Mouse (Mus musculus): ENCODE measurements around the gene Actc1. TPM values are rescaled to one million over a fixed set of nuclear protein-coding genes. Genes with fewer than 3 reads are reported as not detected.

Actc1 gene
- 62.8 and 97.5 TPM in 2 replicates for polyA plus RNA-seq (2015; fragmentation: Nextera tagmentation; extraction: Ambion mirVana)

DNA sequence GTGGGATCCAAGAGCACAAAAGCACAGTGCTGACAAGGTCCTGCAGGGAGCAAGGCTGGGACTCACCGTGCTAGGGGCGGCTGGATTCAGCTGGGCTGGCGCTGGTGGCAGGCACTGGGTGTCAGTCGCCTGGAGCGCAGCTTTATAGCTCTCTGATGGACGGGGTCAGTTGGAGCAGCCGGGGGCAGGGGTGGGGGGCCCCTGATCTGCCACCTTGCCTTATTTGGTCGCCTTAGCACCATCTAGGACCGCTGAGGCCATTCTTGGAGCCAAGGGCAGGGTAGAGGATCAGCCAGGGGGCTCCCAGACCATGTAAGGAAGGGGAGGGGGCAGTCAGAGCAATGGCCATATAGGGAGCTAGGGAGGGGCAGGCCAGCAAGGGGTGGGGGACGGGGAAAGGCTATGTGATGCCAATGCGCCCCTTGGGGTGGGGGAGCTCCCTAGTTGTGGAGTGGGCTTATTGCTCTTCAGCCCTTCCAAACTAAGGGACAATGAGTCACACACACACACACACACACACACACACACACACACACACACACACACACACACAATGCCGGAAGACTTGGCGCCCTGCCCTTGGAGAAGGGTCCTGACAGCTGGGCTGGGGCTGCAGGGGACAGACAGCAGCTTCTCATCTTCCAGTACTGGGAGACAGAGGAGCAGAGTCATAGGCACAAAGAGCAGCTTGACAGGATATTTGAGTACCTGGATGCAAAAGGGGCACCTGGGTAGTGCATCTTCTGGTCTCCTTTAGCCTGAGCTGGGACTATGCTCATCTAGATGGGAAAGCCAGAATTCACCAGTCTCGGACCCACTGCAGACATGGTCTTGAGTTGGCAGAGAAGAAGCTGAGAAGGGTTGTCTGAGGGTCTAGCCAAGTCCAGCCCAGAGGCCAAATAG, at the start of gene Actc1:
TSS of gene Actc1 (minus strand) at position 853 of the 903 bp plus-strand sequence.
- H3K4me2 ChIP-seq, result no peak within 1 kb of the TSS
- H3K27ac ChIP-seq (replicated peaks), result no peak within 1 kb of the TSS
- H3K27me3 ChIP-seq, result no peaks in the 10 kb centered on the region
- no peaks in the 10 kb centered on the region for H3K9me3 ChIP-seq (replicated peaks)
- WGBS (ENCODE audit: insufficient replicate concordance), result 29% methylated on average over 13 of the region's 14 CpGs
- no peak within 1 kb of the TSS for H3K4me3 ChIP-seq (replicated peaks)
- no peak within 1 kb of the TSS for H3K9ac ChIP-seq
- H3K36me3 ChIP-seq (replicated peaks), result no peaks in the 10 kb centered on the region
- no peak for ATAC-seq (ENCODE audit: insufficient read depth)
- no peaks in the 10 kb centered on the region for H3K4me1 ChIP-seq (replicated peaks)

- 0 out of 2 replicates have a peak, but pooled peaks cover 3% of the 10 kb centered on the region for H3K4me1 ChIP-seq (replicated peaks)
- H3K27me3 ChIP-seq, result no peaks in the 10 kb centered on the region
- H3K36me3 ChIP-seq (replicated peaks), result peaks cover 72% of the 10 kb centered on the region
- H3K9ac ChIP-seq, result no peak overlapping the region
- H3K4me3 ChIP-seq (replicated peaks), result no peak overlapping the region
- WGBS (ENCODE audit: insufficient replicate concordance), result 80% methylated on average over 3 of the region's 3 CpGs
- H3K9me3 ChIP-seq (replicated peaks), result no peaks in the 10 kb centered on the region
- no peak overlapping the region for H3K4me2 ChIP-seq
- no peak overlapping the region for H3K27ac ChIP-seq (replicated peaks)
- ATAC-seq (ENCODE audit: insufficient read depth), result no peak
These were observed 49.1 kb upstream of the Actc1 start for GRCm38 (mm10) chr2:114102471-114102870.

DNA sequence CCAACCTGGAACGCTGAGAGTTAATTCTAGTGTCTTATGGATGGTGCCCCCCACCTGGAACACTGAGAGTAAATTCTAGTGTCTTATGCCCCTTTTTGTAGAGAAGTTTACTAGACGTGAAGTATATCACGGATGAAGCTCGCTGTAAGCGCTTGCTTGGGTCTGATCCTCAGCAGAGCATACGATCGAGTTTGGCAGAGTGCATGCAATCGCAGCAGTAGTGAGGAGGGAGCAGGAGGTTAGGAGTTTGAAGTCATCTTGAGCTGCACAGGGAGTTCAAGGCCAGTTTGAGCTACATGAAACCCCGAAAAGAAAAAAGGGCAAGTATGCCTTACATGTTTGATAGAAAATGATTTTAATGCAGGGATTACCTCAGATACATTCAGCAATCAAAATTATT, 47.5 kb upstream of the Actc1 start:
- peaks cover 3% of the 10 kb centered on the region; the same call in 1 of the 2 replicates for H3K4me1 ChIP-seq (replicated peaks)
- 85% methylated on average over 9 of the region's 9 CpGs for WGBS (ENCODE audit: insufficient replicate concordance)
- H3K9me3 ChIP-seq (replicated peaks), result no peaks in the 10 kb centered on the region
- no peaks in the 10 kb centered on the region for H3K27me3 ChIP-seq
- no peak overlapping the region for H3K27ac ChIP-seq (replicated peaks)
- H3K4me2 ChIP-seq, result no peak overlapping the region
- peaks cover 65% of the 10 kb centered on the region for H3K36me3 ChIP-seq (replicated peaks)
- ATAC-seq (ENCODE audit: insufficient read depth), result no peak
- H3K4me3 ChIP-seq (replicated peaks), result no peak overlapping the region
- no peak overlapping the region for H3K9ac ChIP-seq

- no peaks in the 10 kb centered on the region for H3K27me3 ChIP-seq
- H3K9me3 ChIP-seq (replicated peaks), result no peaks in the 10 kb centered on the region
- peaks cover 3% of the 10 kb centered on the region; the same call in 1 of the 2 replicates for H3K4me1 ChIP-seq (replicated peaks)
- no peak for ATAC-seq (ENCODE audit: insufficient read depth)
- H3K36me3 ChIP-seq (replicated peaks), result peaks cover 54% of the 10 kb centered on the region
- no peak overlapping the region for H3K27ac ChIP-seq (replicated peaks)
- no peak overlapping the region for H3K4me2 ChIP-seq
- no peak overlapping the region for H3K9ac ChIP-seq
- 52% methylated on average over 3 of the region's 3 CpGs for WGBS (ENCODE audit: insufficient replicate concordance)
- H3K4me3 ChIP-seq (replicated peaks), result no peak overlapping the region
These were observed 46.5 kb upstream of the Actc1 start for GRCm38 (mm10) chr2:114099816-114100215.

GRCm38 (mm10) chr2:114099109-114099508, 45.8 kb upstream of the Actc1 start:
- Histone ChIP-seq H3K9me3 (replicated peaks) (no peaks in the 10 kb centered on the region), H3K4me3 (replicated peaks) (no peak overlapping the region), H3K4me1 (replicated peaks) (peaks cover 3% of the 10 kb centered on the region; the same call in 1 of the 2 replicates), H3K4me2 (no peak overlapping the region), H3K27ac (replicated peaks) (no peak overlapping the region), H3K27me3 (no peaks in the 10 kb centered on the region), H3K9ac (no peak overlapping the region), H3K36me3 (replicated peaks) (peaks cover 49% of the 10 kb centered on the region)
- 83% methylated on average over 5 of the region's 5 CpGs for WGBS (ENCODE audit: insufficient replicate concordance)
- no peak for ATAC-seq (ENCODE audit: insufficient read depth)

- H3K4me3 ChIP-seq (replicated peaks), result no peak overlapping the region
- H3K4me1 ChIP-seq (replicated peaks), result peaks cover 3% of the 10 kb centered on the region; the same call in 1 of the 2 replicates
- peak; percentile 40; the same call in 1 of the 2 replicates for ATAC-seq (ENCODE audit: insufficient read depth)
- H3K27ac ChIP-seq (replicated peaks), result no peak overlapping the region
- no peaks in the 10 kb centered on the region for H3K9me3 ChIP-seq (replicated peaks)
- no peaks in the 10 kb centered on the region for H3K27me3 ChIP-seq
- H3K4me2 ChIP-seq, result no peak overlapping the region
- no peak overlapping the region for H3K9ac ChIP-seq
- H3K36me3 ChIP-seq (replicated peaks), result peaks cover 37% of the 10 kb centered on the region
- 17% methylated on average over 4 of the region's 4 CpGs for WGBS (ENCODE audit: insufficient replicate concordance)
These were observed 44.3 kb upstream of the Actc1 start for GRCm38 (mm10) chr2:114097627-114098026.

- Histone ChIP-seq H3K9me3 (replicated peaks) (no peaks in the 10 kb centered on the region), H3K4me3 (replicated peaks) (no peak overlapping the region), H3K9ac (no peak overlapping the region), H3K4me2 (no peak overlapping the region), H3K36me3 (replicated peaks) (peaks cover 27% of the 10 kb centered on the region), H3K4me1 (replicated peaks) (peaks cover 3% of the 10 kb centered on the region; the same call in 1 of the 2 replicates), H3K27ac (replicated peaks) (no peak overlapping the region), H3K27me3 (no peaks in the 10 kb centered on the region)
- no peak for ATAC-seq (ENCODE audit: insufficient read depth)
- 18% methylated on average over 1 of the region's 1 CpGs for WGBS (ENCODE audit: insufficient replicate concordance)
These were observed 43.2 kb upstream of the Actc1 start for GRCm38 (mm10) chr2:114096570-114096969.

GRCm38 (mm10) chr2:114095348-114095747, 42.0 kb upstream of the Actc1 start:
- Histone ChIP-seq H3K4me1 (replicated peaks) (peaks cover 3% of the 10 kb centered on the region; the same call in 1 of the 2 replicates), H3K9me3 (replicated peaks) (no peaks in the 10 kb centered on the region), H3K9ac (no peak overlapping the region), H3K4me3 (replicated peaks) (no peak overlapping the region), H3K27me3 (no peaks in the 10 kb centered on the region), H3K36me3 (replicated peaks) (peaks cover 16% of the 10 kb centered on the region), H3K27ac (replicated peaks) (no peak overlapping the region), H3K4me2 (no peak overlapping the region)
- 32% methylated on average over 5 of the region's 5 CpGs for WGBS (ENCODE audit: insufficient replicate concordance)
- no peak for ATAC-seq (ENCODE audit: insufficient read depth)

- no peak overlapping the region for H3K27ac ChIP-seq (replicated peaks)
- no peak overlapping the region for H3K4me2 ChIP-seq
- peaks cover 10% of the 10 kb centered on the region; the same call in 1 of the 2 replicates for H3K36me3 ChIP-seq (replicated peaks)
- ATAC-seq (ENCODE audit: insufficient read depth), result no peak
- H3K9me3 ChIP-seq (replicated peaks), result no peaks in the 10 kb centered on the region
- no peaks in the 10 kb centered on the region for H3K27me3 ChIP-seq
- WGBS (ENCODE audit: insufficient replicate concordance), result 85% methylated on average over 1 of the region's 1 CpGs
- H3K9ac ChIP-seq, result no peak overlapping the region
- no peak overlapping the region for H3K4me3 ChIP-seq (replicated peaks)
- H3K4me1 ChIP-seq (replicated peaks), result peaks cover 3% of the 10 kb centered on the region; the same call in 1 of the 2 replicates
These were observed 41.3 kb upstream of the Actc1 start for GRCm38 (mm10) chr2:114094696-114095095.

DNA sequence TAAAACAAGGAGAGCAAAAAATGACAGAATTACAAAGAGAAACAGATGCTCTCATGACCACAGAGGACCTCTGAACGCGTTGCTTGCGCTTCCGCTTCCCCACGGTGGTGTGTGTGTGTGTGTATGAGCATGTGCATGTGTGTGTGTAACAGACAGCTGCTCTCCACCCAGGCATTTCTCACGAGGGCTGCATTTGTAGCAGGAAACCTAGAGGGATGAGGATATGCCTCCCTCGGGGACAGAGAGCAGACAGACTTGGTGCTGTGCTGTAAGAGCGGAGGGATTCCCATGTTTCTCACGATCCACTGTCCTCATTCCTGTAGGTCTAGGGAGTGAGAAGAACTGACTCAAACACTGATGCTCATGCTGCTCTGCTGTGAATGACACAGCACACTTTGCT, 40.2 kb upstream of the Actc1 start:
- Histone ChIP-seq H3K27me3 (no peaks in the 10 kb centered on the region), H3K27ac (replicated peaks) (no peak overlapping the region), H3K4me1 (replicated peaks) (no peaks in the 10 kb centered on the region; the same call in 1 of the 2 replicates), H3K4me2 (no peak overlapping the region), H3K9me3 (replicated peaks) (no peaks in the 10 kb centered on the region), H3K36me3 (replicated peaks) (0 out of 2 replicates have a peak, but pooled peaks cover 4% of the 10 kb centered on the region), H3K9ac (no peak overlapping the region), H3K4me3 (replicated peaks) (no peak overlapping the region)
- WGBS (ENCODE audit: insufficient replicate concordance), result 68% methylated on average over 9 of the region's 9 CpGs
- ATAC-seq (ENCODE audit: insufficient read depth), result no peak

DNA sequence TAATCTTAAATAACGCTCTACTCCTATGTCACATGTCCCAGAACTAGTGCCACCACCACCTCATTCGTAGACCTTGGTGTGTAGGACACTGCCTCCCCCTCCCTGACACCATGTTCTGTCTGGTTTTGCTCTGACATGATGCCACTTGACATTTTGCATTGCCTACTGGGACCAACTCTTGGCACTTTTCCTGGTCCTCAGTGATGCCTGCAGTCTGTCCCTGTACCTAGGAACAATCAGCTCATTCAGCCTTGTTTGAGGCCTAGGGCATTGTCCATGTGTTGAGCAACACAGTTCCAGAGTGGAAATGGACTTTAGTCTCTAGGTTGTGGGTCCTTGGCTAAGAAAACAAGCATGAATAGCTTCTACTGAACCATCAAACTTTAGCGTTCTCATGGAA, 36.5 kb upstream of the Actc1 start:
- ATAC-seq (ENCODE audit: insufficient read depth), result 0 out of 2 replicates have a peak, but pooled peaks have one; percentile 37
- H3K9me3 ChIP-seq (replicated peaks), result no peaks in the 10 kb centered on the region
- no peaks in the 10 kb centered on the region for H3K27me3 ChIP-seq
- H3K36me3 ChIP-seq (replicated peaks), result no peaks in the 10 kb centered on the region
- no peaks in the 10 kb centered on the region for H3K4me1 ChIP-seq (replicated peaks)
- WGBS (ENCODE audit: insufficient replicate concordance), result 67% methylated on average over 3 of the region's 3 CpGs
- no peak overlapping the region for H3K4me2 ChIP-seq
- H3K4me3 ChIP-seq (replicated peaks), result no peak overlapping the region
- H3K9ac ChIP-seq, result no peak overlapping the region
- H3K27ac ChIP-seq (replicated peaks), result no peak overlapping the region

All from liver, embryonic 15.5 days (tissue).